Mouse (Mus musculus): ENCODE measurements at regions not wholly inside any gene's neighbourhood (a gene's known extent, or its start where the extent isn't known, plus 50 kb on each side); places are given as distances from the start of the nearest gene placed in this dataset.

DNA sequence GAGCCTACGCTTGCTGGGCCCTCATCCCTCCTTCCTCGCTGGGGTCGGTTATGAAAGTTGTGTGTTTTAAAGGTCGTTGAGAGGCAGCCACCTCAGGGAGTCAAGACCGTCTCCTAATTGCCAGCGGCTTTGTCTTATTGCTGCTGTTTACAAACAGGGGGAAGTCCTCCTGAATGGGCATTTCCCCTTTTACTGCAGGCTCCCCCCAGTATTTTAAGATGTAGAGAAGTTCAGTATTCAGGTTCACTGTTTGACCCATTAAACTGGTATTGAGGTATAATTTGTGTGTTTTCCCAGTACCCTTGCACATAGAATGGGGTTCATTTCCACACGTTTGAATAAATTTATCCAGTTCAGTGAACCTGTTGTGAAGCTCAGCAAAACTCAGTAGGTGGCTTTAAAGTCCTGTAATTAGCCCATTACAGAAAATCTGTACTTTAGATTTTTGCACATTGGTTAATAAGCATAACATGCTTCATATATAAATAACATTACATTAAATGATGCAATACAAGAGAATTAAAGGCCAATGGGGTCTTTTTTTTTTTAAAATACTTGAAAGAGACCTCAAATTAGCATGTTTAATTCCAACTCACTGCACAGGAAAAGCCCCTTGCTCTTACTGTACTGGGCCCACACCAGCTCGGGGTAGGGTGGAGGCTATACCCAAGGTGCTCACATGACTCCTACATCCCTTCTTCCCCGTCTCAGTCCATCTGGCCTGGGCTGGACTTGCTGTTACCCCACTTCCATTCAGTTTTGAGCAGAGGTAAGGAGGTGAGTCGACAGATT is 63.7 kb downstream of the Nkx2-1 start:
- no peak for DNase-seq (ENCODE audit: low spot score in 2 of 2)

DNA sequence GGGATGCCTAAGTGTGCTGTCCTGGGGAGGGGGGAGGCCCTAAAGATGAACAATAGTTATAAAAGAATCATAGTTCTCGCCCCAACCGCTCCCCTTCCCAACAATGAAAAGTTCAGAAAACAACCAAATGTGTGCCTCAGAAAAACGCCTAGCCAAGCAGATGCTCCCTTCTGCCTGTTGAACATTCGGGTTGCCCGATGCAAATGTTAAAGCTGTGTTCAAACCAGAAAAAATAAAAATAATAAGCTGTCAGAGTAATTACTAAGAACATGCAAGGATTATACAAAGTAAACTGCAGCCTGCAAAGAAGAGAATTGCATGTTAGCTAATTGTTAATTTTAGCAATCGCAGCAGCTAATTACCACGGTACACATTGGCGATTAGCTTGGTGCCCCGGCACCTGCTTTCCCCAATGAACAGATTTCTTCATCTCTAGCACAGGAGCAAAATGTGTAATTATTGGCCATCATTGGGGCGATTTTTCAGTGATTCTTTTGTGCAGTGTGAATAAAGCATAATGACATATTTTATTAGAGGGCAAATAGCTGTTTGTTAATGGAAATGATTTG is 65.7 kb downstream of the Nkx2-1 start:
- no peak for DNase-seq (ENCODE audit: low spot score in 2 of 2)

DNA sequence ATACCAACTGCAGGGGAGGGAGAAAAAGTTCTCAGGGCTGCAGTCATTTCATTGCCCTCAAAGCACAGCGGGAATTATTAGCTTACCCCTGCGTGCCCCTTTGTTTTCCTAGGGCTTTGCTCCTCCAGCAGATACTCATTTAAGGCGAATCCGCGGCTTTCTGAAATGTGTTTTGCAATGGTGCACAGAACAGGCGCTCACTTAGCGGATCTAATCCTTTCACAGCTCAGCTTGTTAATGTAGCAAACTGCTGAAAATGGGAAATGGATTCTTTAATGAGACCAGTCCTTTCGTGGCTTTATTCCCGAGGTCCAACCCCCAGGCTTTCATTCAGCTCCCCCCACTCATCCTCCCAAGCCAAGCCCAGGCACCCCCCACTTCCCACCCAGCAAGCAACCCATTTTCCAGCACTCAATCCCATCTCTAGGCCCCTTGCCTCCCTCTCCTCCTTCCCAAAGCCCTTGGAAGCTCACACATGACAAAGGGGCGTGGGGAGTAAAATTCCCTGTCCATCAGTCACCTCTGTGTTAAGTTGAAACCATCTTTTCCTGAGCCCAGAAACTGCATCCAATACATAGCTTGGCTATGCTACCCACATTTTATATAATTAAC is 77.1 kb downstream of the Nkx2-1 start:
- no peak for DNase-seq (ENCODE audit: low spot score in 2 of 2)

DNA sequence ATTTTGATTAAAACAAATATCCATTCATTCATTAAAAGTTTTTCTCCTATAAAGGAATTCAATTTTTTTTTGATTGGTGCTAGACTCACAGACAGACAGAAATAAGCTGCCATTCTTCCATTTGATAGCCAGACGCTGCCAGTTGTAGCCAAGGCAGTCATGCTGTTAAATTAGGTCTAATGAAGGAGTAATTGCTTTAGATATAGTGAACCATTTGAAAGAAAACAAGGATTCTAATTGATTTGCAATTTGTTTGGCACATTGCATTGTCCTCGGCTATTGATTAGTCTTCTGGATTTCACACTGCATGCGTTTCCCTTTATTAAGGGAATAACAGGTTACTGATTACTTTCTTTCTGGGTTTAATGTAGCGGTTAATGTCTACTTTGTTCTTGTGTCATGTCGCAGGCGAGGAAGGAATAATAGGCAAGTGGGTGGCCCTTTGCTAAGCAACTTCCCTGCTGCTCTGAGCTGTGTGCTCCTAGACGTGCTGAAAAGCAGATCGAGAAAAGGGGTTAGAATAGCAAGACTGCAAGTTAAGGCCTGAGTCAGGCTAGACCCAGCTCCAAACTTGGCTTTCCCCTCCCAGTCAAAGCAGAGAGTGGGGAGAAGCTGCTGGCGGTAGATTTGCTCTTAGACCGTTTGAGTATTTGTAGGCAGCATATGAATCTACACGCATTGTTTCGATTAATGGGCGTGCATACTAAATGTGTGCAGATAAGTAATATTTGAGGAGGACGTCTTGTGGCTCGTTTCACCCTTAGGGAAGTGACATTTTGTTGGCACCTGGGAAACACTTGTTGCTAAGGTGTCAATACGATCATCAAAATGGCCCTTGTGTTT is 77.8 kb downstream of the Nkx2-1 start:
- no peak for DNase-seq (ENCODE audit: low spot score in 2 of 2)

DNA sequence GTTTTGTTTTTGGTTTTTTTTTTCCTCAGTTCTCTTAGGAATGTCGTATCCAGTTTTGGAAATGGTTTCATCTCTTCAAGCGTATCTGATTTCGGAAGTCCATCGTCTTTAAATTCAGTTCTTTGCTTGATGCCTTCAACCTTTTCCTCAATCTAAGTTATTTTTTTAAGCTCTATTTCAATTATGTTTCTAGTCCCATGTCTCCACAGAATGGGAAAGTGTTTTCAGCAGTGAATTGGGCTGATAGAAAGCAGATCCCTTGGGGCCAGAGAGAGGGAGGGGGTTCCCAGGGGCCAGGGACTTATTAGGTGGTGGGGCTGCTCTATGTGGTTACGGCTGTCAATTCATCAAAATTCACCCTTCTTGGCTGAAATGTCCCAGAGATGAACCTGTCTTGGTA is 78.8 kb downstream of the Nkx2-1 start:
- DNase-seq (ENCODE audit: low spot score in 2 of 2), result no peak

DNA sequence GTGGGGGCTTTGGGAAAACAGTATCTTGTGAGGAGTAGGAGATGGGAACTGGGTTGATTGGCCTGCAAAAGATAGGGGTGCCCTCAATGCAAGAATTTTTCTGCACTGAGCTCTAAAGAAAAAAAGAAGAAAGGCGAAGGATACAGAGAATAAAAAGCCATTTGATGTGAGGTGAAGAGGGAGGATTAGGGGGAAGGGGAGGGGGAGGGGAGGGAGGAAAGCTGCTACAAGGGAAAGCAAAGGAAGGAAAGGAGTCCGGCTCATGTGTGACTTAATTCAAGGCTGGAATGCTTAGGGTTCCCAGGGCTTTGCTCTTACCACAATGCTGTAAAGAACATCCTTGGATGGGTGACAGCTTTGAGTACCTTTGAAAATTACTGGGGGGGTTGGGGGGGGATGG is 79.4 kb downstream of the Nkx2-1 start:
- DNase-seq (ENCODE audit: low spot score in 2 of 2), result no peak

DNA sequence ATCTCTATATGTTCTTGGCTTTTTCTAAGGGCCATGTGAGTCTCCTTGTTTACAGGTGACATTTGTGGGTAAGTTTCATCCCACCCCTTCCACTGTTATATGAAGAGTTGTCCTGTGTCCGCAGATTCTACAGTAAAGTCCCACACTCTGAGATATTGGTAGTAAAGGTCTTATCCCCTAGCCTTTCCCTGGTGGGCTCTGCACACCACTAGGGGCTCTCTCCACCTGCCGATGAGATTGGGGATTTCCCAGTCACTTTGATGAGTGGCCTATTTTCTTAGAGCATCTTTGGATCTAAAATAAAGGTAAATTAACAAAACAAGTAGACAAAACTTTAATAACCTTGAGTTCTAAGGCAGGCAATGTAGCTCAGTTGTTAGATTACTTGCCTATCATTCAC is 86.4 kb downstream of the Nkx2-1 start:
- no peak for DNase-seq (ENCODE audit: low spot score in 2 of 2)

DNA sequence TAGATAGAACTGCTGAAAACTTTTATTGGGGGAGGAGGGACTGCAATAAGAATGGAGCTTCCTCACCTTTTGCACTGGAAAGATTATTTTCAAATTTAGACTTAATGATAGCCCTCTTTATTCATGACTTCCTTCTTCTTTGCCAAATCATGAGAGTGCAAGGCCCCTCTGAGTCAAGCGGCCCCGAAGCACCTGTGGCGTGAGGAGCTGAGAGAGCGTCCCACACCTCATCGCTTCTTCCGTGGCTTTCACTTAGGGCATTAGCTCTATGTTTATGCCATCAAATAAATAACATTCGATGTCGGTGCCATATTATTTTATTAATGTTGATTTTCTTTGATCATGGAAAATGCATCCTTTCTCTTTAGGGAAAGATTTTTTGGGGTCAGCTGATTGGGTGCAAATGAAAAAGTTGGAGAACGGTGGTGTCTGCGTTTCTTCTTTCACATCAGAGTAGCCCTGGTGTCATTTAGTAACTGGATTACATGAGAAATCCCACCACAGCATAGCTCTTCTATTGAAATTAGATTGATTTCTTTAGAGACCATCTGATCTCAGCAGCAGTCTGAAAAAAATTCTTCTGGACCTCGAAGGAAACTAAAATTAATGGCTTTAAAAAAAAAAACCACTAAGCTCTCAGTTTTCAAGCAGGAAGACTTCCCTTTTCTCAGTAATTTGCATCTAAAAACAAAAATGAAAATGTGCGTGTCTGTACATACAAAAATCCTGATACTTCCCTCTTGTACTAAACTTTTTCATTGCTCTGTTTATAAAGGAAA is 87.7 kb downstream of the Nkx2-1 start:
- no peak for DNase-seq (ENCODE audit: low spot score in 2 of 2)

DNA sequence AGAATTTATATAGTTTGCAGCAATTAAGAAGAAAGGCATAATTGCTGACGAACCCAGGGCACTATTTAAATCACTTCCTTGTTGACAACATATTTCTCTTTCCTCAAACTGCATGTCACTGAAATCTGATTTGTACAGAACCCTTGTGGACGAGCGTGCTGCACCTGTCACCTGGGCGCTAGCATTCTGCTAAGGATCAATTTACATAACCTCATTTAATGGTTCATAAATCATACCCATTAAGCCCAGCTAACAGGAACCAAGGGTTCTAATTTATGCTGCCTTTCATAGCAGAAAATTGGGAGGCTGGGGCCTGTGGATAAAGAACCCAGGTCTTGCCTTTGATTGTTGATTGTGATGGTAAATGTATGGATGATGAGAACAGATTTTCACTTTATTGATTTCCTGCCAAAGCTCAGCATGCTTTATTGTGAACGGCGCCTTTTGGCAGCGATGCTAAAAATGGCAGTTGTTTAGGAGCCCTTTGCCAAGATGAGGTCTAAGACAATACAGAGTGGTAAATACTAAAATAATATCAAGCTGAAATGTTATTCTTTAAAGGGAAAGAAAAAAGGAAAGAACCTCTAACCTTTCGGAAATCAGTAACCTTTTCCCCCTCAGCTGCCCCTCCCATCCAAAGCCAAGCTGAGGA is 95.4 kb downstream of the Nkx2-1 start:
- DNase-seq (ENCODE audit: low spot score in 2 of 2), result no peak

DNA sequence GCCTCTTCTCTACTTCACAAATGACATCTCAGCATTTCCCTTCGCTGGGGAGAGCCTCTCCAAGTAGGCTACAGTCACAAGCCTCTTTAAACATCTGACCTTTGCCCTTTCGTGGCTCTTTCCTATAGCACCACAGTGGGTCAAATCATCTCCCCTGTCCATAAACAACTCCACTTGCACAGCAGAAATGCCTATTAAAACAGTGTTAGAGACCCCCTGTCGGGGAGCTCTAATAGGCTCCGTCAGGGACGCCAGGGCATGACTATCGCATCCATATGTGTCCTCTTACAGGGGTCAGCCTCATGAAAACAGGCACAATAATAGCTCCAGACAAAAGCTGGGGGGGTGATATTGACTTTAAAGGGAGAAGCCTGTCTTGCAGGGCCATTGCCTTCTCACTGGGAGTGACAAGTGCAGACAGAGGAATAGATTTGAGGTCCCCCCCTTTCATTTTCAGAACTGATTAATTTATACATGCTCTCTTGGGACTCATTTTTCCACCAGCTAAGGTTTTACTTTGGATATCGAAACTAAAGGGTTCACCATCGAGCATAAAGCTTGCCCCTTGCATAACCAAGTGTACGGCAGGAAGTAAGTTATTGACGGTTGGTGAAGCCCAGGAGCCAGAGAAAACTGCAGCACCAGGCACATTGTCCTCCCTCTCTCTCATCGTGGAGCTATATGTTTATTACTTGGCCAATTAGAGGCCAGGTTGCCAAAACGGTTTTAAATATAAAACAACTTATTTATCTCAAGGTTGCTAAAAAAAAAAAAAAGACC is 94.6 kb upstream of the Mbip start:
- DNase-seq (ENCODE audit: low spot score in 2 of 2), result no peak

DNA sequence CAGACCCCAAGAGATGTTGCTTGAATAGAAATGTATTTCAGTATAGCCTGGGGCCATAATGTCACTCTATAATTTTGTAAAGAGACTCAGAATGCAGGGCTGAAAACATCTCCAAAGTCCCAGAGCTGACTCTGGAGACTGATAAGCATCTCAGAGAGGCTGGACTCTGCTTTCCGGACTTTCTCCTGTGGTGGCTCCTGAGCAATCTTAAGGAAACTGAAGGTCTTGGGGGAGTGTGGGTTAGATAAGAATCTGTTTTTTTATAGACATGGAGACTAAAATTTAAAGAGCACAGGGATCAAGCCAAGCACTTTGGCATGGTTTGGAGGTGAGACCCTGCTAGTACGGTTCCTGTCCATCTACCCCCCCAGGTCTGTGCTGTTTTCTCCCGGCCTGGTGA is 92.7 kb upstream of the Mbip start:
- no peak for DNase-seq (ENCODE audit: low spot score in 2 of 2)

DNA sequence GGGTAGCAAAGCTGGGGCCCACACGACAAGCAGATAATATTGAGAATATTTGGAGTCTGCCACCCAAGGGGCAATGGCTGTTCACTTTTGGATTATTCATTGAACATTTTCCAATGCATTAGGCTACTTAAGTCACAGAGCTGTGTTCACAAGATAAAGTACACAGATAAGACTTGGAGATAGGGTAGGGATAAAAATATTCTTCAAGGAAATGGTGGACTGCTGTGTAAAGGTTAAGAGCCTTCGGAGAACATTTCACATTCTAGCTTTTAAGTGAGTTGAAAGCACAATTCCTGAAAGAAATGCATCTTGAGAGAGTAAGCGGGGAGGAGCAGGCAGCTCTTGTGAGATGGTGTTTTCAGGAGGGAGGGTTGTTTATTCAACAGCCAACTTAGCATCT is 92.3 kb upstream of the Mbip start:
- no peak for DNase-seq (ENCODE audit: low spot score in 2 of 2)

DNA sequence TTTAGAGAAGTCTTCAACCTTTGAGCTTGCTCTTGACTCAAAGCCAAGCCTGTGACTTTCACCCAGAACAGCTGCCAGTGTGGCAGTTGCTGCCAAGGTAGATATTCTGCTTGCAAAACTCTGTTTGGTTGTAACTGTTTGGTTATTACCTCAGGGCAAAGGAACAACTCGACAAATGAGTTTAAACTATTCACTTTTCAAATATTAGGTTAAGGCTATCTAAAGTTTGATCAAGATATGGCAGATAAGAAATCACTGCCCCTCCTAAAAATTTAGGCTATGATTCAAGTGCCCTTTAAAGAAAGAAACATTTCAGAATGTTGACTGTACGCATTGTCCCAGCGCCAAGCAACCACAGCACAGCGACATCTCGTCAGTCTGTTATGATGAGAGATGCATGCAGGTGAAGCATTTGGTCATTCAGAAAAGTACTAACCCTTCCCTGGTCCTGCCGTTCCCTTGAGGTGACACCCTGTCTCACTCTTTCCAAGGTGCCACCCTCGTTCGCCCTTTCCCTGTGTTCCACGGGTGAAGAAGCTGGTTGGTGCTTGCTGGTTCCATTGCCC is 81.1 kb upstream of the Mbip start:
- no peak for DNase-seq (ENCODE audit: low spot score in 2 of 2)

DNA sequence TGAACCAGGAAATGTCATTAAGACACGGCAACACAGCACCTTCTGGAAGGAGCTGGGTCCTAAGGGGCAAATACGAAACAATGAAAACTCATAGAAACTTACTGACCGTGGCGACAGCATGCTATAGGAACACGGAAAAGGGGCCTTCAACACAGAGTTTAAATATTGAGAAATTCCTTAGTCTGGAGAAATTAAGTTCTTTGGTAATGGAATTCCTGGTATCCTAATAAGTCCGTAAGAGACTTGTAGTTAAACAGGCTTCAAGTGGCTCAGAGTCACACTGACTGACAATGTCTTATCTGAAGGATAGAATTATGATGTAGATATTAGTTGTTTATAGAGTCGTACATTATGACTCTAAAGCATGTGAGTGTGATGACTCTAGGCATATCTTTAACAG is 70.4 kb upstream of the Mbip start:
- DNase-seq (ENCODE audit: low spot score in 2 of 2), result no peak

DNA sequence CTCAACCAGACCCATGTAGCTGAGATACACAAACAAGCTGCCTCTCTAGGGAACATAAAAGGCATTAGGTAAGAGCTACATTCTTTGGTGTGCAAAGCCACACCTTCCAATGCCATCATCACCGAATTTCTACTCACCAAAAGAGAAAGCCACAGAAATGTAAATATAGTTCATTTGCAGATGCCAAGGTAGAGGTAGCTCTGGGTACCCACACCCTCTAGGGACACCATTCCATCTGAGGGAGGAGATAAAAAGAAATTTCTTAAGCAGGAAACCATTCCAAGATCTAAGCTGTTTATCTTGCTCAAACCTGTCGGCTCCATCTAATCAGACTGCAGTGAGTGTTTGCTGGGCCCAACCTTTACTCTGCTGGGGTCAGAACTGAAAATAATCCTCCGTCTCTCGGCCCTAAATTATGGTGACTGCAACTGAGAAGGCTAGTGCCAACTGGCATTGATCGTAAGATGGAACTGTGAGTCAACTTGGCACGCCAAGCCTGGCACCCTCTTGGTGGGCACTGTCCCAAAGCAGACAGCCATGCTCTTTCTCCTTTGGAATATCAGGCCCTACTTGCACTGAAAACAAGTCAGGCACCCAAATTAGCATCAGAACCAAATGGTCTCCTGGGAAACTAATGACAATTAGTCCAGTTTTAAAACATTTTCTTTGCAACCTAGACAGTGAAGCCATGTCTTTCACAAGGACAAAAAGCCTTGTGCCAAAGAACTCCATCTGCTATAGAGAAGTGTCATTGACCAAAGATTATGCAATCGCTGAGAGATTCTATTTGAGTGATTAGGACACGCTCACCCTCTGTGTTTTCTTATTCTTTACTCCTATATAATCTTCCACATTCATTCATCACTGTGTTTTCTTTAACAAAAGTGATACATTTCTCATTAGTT is 69.4 kb upstream of the Mbip start:
- DNase-seq (ENCODE audit: low spot score in 2 of 2), result no peak

DNA sequence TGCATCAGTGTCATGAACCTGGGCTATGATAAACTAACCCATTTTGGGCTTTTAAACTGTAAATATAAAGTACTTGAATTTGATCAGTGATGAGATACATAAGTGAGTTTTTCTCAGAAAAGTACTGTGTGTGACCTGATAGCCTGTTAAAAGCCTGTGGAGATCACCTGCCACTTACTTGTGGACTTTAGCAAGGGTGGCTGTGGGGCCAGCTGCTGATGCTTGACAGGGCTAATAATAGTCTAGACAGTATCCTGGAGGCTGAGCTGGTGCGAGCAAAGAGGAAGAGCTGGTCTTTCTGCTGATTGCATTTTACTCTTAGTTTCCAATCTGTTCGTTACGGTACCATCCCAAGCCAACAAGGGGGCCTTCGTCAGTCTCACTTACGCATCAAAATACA is 60.0 kb upstream of the Mbip start:
- DNase-seq (ENCODE audit: low spot score in 2 of 2), result no peak

DNA sequence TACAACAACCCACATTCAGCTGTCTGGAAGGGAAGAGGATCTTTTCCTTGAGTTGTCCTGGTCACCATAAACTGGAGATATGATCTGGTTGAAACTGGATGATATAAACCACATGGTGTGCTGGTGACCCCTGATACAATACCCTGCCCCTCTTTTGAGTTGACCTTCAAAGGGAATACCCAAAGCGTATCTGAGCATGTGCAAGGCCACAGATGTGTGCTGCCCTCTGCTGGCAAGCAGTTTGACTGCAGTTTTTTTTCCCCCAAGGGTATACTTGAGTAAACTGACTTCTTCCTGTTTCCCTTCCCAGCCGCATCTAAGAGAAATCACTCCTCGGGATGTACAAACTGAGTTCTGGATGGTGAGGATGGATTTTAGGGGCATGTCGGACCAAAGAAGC is 59.1 kb upstream of the Mbip start:
- DNase-seq (ENCODE audit: low spot score in 2 of 2), result peak; percentile 5 to 9

DNA sequence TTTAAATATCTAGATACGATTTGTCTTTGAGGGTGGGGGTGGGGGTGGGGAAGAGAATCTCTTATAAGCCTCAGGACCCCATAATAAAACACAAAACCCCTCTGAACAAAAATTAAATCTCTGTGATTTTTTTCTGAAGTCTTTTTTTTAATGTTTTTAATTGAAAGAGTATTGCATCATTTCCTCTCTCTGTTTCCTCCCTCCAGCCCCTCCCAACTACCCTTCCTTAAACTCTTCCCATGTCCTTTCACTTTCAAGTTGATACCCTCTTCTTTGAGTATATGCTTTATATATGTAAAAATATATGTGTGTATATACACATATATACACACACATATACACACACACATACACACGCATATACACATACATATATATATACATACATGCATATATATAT is 58.6 kb upstream of the Mbip start:
- DNase-seq (ENCODE audit: low spot score in 2 of 2), result no peak

Measured in adrenal gland, postnatal 4 days (tissue).